In genomic region chr13:23396246-23396703, GRCm38 (mm10) we compare ENCODE assay signal across 8 mouse cellular contexts. TPM values are rescaled to one million over a fixed set of nuclear protein-coding genes. Genes with fewer than 3 reads are reported as not detected.
DNase-seq lines count a peak whose midpoint lies in the region; ATAC-seq and TF ChIP-seq lines count a peak whose summit lies in the region.

No protein-coding gene starts in this region.

- WGBS in liver, embryonic 13.5 days (ENCODE audit: insufficient replicate concordance), result under 1% methylated on average over 31 of the region's 31 CpGs
- under 1% methylated on average over 31 of the region's 31 CpGs for WGBS in neural tube, embryonic 15.5 days

- TF ChIP-seq CTCF in layer of hippocampus, adult 2 months (conservative IDR thresholded peaks at IDR 0.05), result no peak

- ATAC-seq in liver, embryonic 13.5 days (ENCODE audit: low read depth), result no peak
- ATAC-seq in neural tube, embryonic 15.5 days (ENCODE audit: low FRiP score), result no peak

- no peak overlapping the region for H3K27ac ChIP-seq in layer of hippocampus, adult 2 months
- H3K27ac ChIP-seq in brown adipose tissue, adult 24 weeks (replicated peaks; ENCODE audit: low read depth, low read length), result no peak overlapping the region
- no peak overlapping the region for H3K27ac ChIP-seq in liver, embryonic 13.5 days
- no peak overlapping the region for H3K27ac ChIP-seq in neural tube, embryonic 15.5 days (replicated peaks)

- H3K36me3 ChIP-seq in liver, embryonic 13.5 days, result no peaks in the 10 kb centered on the region
- no peaks in the 10 kb centered on the region for H3K36me3 ChIP-seq in neural tube, embryonic 15.5 days

- peak overlapping the region; percentile 85 for H3K4me2 ChIP-seq in liver, embryonic 13.5 days
- H3K4me2 ChIP-seq in neural tube, embryonic 15.5 days, result peak overlapping the region; percentile 78

- H3K9me3 ChIP-seq in liver, embryonic 13.5 days (replicated peaks), result no peaks in the 10 kb centered on the region
- no peaks in the 10 kb centered on the region for H3K9me3 ChIP-seq in neural tube, embryonic 15.5 days (replicated peaks)

- intact Hi-C loops in heart, postnatal 10 days (cut with DNase I), result no loop called here

- H3K4me3 ChIP-seq in layer of hippocampus, adult 2 months, result peak overlapping the region; percentile 44
- peak overlapping the region; percentile 38 for H3K4me3 ChIP-seq in brown adipose tissue, adult 24 weeks (ENCODE audit: insufficient read depth, low read depth, low read length)
- H3K4me3 ChIP-seq in liver, embryonic 13.5 days (replicated peaks), result peak overlapping the region; percentile 59
- peak overlapping the region; percentile 45 for H3K4me3 ChIP-seq in neural tube, embryonic 15.5 days (replicated peaks)

- H3K4me1 ChIP-seq in brown adipose tissue, adult 24 weeks (ENCODE audit: control insufficient read depth, insufficient read depth, insufficient read length, low read length), result peaks cover 4% of the 10 kb centered on the region; the same call in 1 of the 2 replicates
- peaks cover 23% of the 10 kb centered on the region for H3K4me1 ChIP-seq in liver, embryonic 13.5 days (replicated peaks)
- peaks cover 15% of the 10 kb centered on the region for H3K4me1 ChIP-seq in neural tube, embryonic 15.5 days

- peaks cover 57% of the 10 kb centered on the region for H3K27me3 ChIP-seq in liver, embryonic 13.5 days
- H3K27me3 ChIP-seq in neural tube, embryonic 15.5 days (replicated peaks), result peaks cover 62% of the 10 kb centered on the region

- DNase-seq in layer of hippocampus, adult 2 months (ENCODE audit: low spot score in 2 of 2), result no peak
- DNase-seq in layer of hippocampus, adult 11-12 months (ENCODE audit: low spot score), result no peak
- DNase-seq in heart, postnatal 10 days, result peak; percentile 20 to 24
- no peak for DNase-seq in liver, embryonic 13.5 days
- no peak for DNase-seq in layer of hippocampus, adult 8-10 months (ENCODE audit: low spot score in 2 of 2)
- DNase-seq in spleen, adult 12 weeks (ENCODE audit: low spot score), result no peak

- peak overlapping the region; percentile 52 for H3K9ac ChIP-seq in liver, embryonic 13.5 days
- peak overlapping the region; percentile 38 for H3K9ac ChIP-seq in neural tube, embryonic 15.5 days (replicated peaks)

RNA-seq across cellular contexts. Expression of gene Zfp322a, which starts 27.3 kb away (rescaled TPM):
- total RNA-seq in layer of hippocampus, adult 2 months (2021), result 10 to 100 TPM; 28.7 to 33.6 TPM
- 10.1 and 12.5 TPM in 2 replicates for polyA plus RNA-seq in brown adipose tissue, adult 24 weeks (2012; ENCODE audit: insufficient read depth, insufficient read length, missing spikeins)
- 10 to 100 TPM; 18.9 to 21.7 TPM for total RNA-seq in heart, postnatal 10 days (2021)
- polyA plus RNA-seq in liver, embryonic 13.5 days (2015; fragmentation: Nextera tagmentation; extraction: Ambion mirVana), result 15.2 and 20.1 TPM in 2 replicates
- 46.2 and 49.0 TPM in 2 replicates for polyA plus RNA-seq in neural tube, embryonic 15.5 days (2015; fragmentation: Nextera tagmentation; extraction: Ambion mirVana)
- 10 to 100 TPM; 26.0 to 33.5 (median 30.2) TPM for total RNA-seq in layer of hippocampus, adult 8-10 months (2022)

RNA-seq across cellular contexts. Expression of gene Abt1, which starts 27.4 kb away (rescaled TPM):
- total RNA-seq in layer of hippocampus, adult 2 months (2021), result 1 to 10 TPM; 7.8 to 9.7 TPM
- polyA plus RNA-seq in brown adipose tissue, adult 24 weeks (2012; ENCODE audit: insufficient read depth, insufficient read length, missing spikeins), result 4.4 and 5.0 TPM in 2 replicates
- 1 to 10 TPM; 5.3 to 5.6 TPM for total RNA-seq in heart, postnatal 10 days (2021)
- polyA plus RNA-seq in liver, embryonic 13.5 days (2015; fragmentation: Nextera tagmentation; extraction: Ambion mirVana), result 8.3 and 9.1 TPM in 2 replicates
- 9.3 and 10.3 TPM in 2 replicates for polyA plus RNA-seq in neural tube, embryonic 15.5 days (2015; fragmentation: Nextera tagmentation; extraction: Ambion mirVana)
- 1 to 10 TPM; 8.0 to 9.0 (median 8.7) TPM for total RNA-seq in layer of hippocampus, adult 8-10 months (2022)

Comparison
In these comparisons a context has a peak if more than half of its experiments do, and no peak if none do; other contexts are left out.
1. DNase-seq: peak in heart, postnatal 10 days (2 of 2); none in layer of hippocampus, adult 2 months (0 of 2), layer of hippocampus, adult 11-12 months (single experiment), liver, embryonic 13.5 days (single experiment), layer of hippocampus, adult 8-10 months (0 of 2) and spleen, adult 12 weeks (single experiment).
2. Peak in every context shown above with its lines, with median percentiles within 50 percentile points of each other: H3K4me3 ChIP-seq.